Mouse (Mus musculus) lung, embryonic 14.5 days (tissue): ENCODE results near the gene Ceacam9. TPM values are rescaled to one million over a fixed set of nuclear protein-coding genes. Genes with fewer than 3 reads are reported as not detected.
"Not testable (repeated sequence)": the region's sequence is repeated elsewhere in the genome, so short reads cannot be mapped to it uniquely, and the experiment has no call there.

Experiments
- ATAC-seq: fragments of 200-750 bp; cut with Nextera tagmentation; 2 replicates; pipeline ENCODE4 v1.8.0; 2017; ENCODE audit warnings: mild to moderate bottlenecking, moderate TSS enrichment, moderate library complexity; ENCODE audit not compliant: insufficient read depth
- DNase-seq: peaks from one replicate; pipeline ENCODE4 v3.0.0-alpha.2; 2015
- H3K27ac ChIP-seq: fragments of 300-500 bp; sonication (generic); 2 replicates; pipeline ENCODE4 v1.5.1; 2014; ENCODE audit warnings: low read depth, mild to moderate bottlenecking, moderate library complexity
- H3K27me3 ChIP-seq: fragments of 300-500 bp; sonication (generic); 2 replicates; pipeline ENCODE4 v1.6.1; 2014; ENCODE audit warnings: low read length, control low read depth; ENCODE audit not compliant: insufficient read depth
- H3K36me3 ChIP-seq: fragments of 300-500 bp; sonication (generic); 2 replicates; pipeline ENCODE4 v1.6.1; 2014; ENCODE audit warnings: control low read depth; ENCODE audit not compliant: insufficient read depth
- H3K4me1 ChIP-seq: fragments of 300-500 bp; sonication (generic); 2 replicates; pipeline ENCODE4 v1.6.1; 2014; ENCODE audit warnings: antibody characterized with exemption, control low read depth; ENCODE audit not compliant: insufficient read depth
- H3K4me2 ChIP-seq: fragments of 300-500 bp; sonication (generic); 2 replicates; pipeline ENCODE4 v1.6.1; 2014; ENCODE audit warnings: mild to moderate bottlenecking
- H3K4me3 ChIP-seq: fragments of 300-500 bp; sonication (generic); 2 replicates; pipeline ENCODE4 v1.5.1; 2014; ENCODE audit warnings: low read depth, low read length
- H3K9ac ChIP-seq: fragments of 300-500 bp; sonication (generic); 2 replicates; pipeline ENCODE4 v1.6.1; 2014
- H3K9me3 ChIP-seq: fragments of 300-500 bp; sonication (generic); 2 replicates; pipeline ENCODE4 v1.6.1; 2016; ENCODE audit warnings: low read depth, low read length, control low read depth
- CTCF ChIP-seq: IDR thresholded peaks from 2 replicates; pipeline ENCODE4 v1.5.1; 2016; ENCODE audit warnings: antibody characterized with exemption, low read depth
- WGBS: fragments of 180-500 bp; shearing (Covaris S2); extraction: QIAGEN DNeasy Blood & Tissue Kit; methylation state at CpG from one replicate; pipeline ENCODE4 v1.1.7; 2014; 5-methylcytosine and 5-hydroxymethylcytosine counted together
- polyA plus RNA-seq: library from polyadenylated mRNA; unstranded; fragments of >200 nt; fragmentation: Nextera tagmentation; extraction: Ambion mirVana; gene quantifications from 2 replicates; pipeline ENCODE4 v1.2.1, GENCODE M21; 2014

The Ceacam9 gene
- polyA plus RNA-seq, 1 experiment from 2014 or later: not detected

- Histone ChIP-seq H3K27me3 (no peaks in the 10 kb centered on the region), H3K27ac (no peak overlapping the region), H3K36me3 (no peaks in the 10 kb centered on the region), H3K4me3 (no peak overlapping the region), H3K9me3 (no peaks in the 10 kb centered on the region), H3K9ac (no peak overlapping the region), H3K4me2 (no peak overlapping the region), H3K4me1 (no peaks in the 10 kb centered on the region)
- TF ChIP-seq CTCF: no peak
- ATAC-seq: no peak
- DNase-seq: no peak
- WGBS: 60% methylated on average over 5 of the region's 5 CpGs
Observed at GRCm38 (mm10) chr7:16700583-16700982, 21.1 kb upstream of the Ceacam9 start.

- no peak overlapping the region for H3K4me3 ChIP-seq
- no peaks in the 10 kb centered on the region for H3K36me3 ChIP-seq
- H3K4me2 ChIP-seq: peak overlapping the region; percentile 29
- ATAC-seq (peak; percentile 68; the same call in 1 of the 2 replicates), DNase-seq (peak; percentile 63)
- no peaks in the 10 kb centered on the region for H3K27me3 ChIP-seq
- H3K9me3 ChIP-seq: no peaks in the 10 kb centered on the region
- no peak overlapping the region for H3K9ac ChIP-seq
- H3K27ac ChIP-seq: no peak overlapping the region
- peaks cover 6% of the 10 kb centered on the region; the same call in 1 of the 2 replicates for H3K4me1 ChIP-seq
- WGBS: 13% methylated on average over 9 of the region's 9 CpGs
- TF ChIP-seq CTCF: no peak
Observed at GRCm38 (mm10) chr7:16706385-16706784, 15.3 kb upstream of the Ceacam9 start.

- Histone ChIP-seq H3K9ac (no peak overlapping the region), H3K4me2 (no peak overlapping the region), H3K36me3 (no peaks in the 10 kb centered on the region), H3K4me1 (peaks cover 6% of the 10 kb centered on the region; the same call in 1 of the 2 replicates), H3K9me3 (no peaks in the 10 kb centered on the region), H3K27ac (no peak overlapping the region), H3K27me3 (no peaks in the 10 kb centered on the region), H3K4me3 (no peak overlapping the region)
- DNase-seq: no peak
- no peak for ATAC-seq
- TF ChIP-seq CTCF: no peak
- WGBS: 16% methylated on average over 9 of the region's 9 CpGs
Observed at GRCm38 (mm10) chr7:16708244-16708643, 13.5 kb upstream of the Ceacam9 start.

GRCm38 (mm10) chr7:16710604-16711003, 11.1 kb upstream of the Ceacam9 start:
- no peaks in the 10 kb centered on the region for H3K36me3 ChIP-seq
- H3K27ac ChIP-seq: no peak overlapping the region
- no peaks in the 10 kb centered on the region for H3K27me3 ChIP-seq
- H3K4me2 ChIP-seq: no peak overlapping the region
- no peak overlapping the region for H3K4me3 ChIP-seq
- no peaks in the 10 kb centered on the region for H3K9me3 ChIP-seq
- H3K9ac ChIP-seq: no peak overlapping the region
- WGBS: 78% methylated on average over 5 of the region's 5 CpGs
- DNase-seq (peak; percentile 45), ATAC-seq (no peak)
- TF ChIP-seq CTCF: peak; percentile 51
- H3K4me1 ChIP-seq: peaks cover 6% of the 10 kb centered on the region; the same call in 1 of the 2 replicates

GRCm38 (mm10) chr7:16712633-16713415, 8.9 kb upstream of the Ceacam9 start:
- peak; percentile 46 for TF ChIP-seq CTCF
- no peaks in the 10 kb centered on the region for H3K36me3 ChIP-seq
- no peak overlapping the region for H3K4me2 ChIP-seq
- H3K27me3 ChIP-seq: no peaks in the 10 kb centered on the region
- no peaks in the 10 kb centered on the region for H3K4me1 ChIP-seq
- no peak overlapping the region for H3K9ac ChIP-seq
- DNase-seq: no peak
- no peak for ATAC-seq
- H3K9me3 ChIP-seq: no peaks in the 10 kb centered on the region
- H3K4me3 ChIP-seq: no peak overlapping the region
- no peak overlapping the region for H3K27ac ChIP-seq
- WGBS: 64% methylated on average over 13 of the region's 13 CpGs

GRCm38 (mm10) chr7:16716456-16717152, 5.1 kb upstream of the Ceacam9 start:
- not testable (repeated sequence) for H3K9me3 ChIP-seq, H3K4me1 ChIP-seq, H3K27me3 ChIP-seq, H3K9ac ChIP-seq, H3K4me3 ChIP-seq, H3K27ac ChIP-seq, ATAC-seq, H3K36me3 ChIP-seq, H3K4me2 ChIP-seq
- WGBS: 25% methylated on average over 8 of the region's 8 CpGs
- peak; percentile 51 for DNase-seq

GRCm38 (mm10) chr7:16722490-16722889, 761 bp downstream of the Ceacam9 start:
- not testable (repeated sequence) for ATAC-seq
- 42% methylated on average over 3 of the region's 3 CpGs for WGBS

More at GRCm38 (mm10) chr7:16722490-16722889, 761 bp downstream of the Ceacam9 start:
- DNase-seq, H3K9ac ChIP-seq, H3K9me3 ChIP-seq, H3K4me2 ChIP-seq, H3K27ac ChIP-seq, H3K4me1 ChIP-seq, H3K4me3 ChIP-seq, H3K27me3 ChIP-seq, H3K36me3 ChIP-seq: not testable (repeated sequence)
